Mouse (Mus musculus): Measurements from ENCODE around the gene Zwilch.

DNA sequence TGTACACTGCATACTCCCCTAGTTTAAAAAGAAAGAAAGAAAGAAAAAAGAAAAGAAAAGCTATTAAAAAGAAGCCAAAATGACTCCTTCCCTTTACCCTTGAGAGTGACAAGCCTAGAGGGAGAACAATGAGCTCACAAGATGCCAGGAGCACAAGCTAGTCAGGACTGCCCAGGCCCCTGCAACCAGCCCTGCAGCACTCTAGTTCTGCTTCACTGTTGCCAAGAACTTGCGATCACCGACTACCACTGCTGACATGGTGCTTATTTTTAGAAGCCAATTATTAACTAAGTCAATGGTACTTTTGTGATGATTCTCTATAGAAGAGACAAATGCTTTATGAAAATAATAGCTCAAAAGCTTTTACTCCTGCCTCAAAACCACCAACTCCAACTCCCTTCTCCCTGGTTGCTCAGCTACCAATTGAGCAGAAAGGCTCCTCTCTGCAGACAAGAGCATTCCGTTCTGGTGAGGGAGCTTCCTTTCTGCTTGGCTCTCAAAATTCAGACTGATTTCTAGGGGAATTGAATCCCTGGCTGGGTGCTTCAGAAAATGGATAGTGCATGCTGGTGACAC is 34.7 kb upstream of the Zwilch start:
- TF ChIP-seq CTCF (conservative IDR thresholded peaks at IDR 0.05; ENCODE audit: low read length), result no peak
- TF ChIP-seq NANOG (IDR thresholded peaks at IDR 0.05; ENCODE audit: borderline replicate concordance, low read length), result no peak

Measured in E14TG2a.4 (cell line).